Mouse (Mus musculus): ENCODE results near the gene Dgcr8. TPM values are rescaled to one million over a fixed set of nuclear protein-coding genes. Genes with fewer than 3 reads are reported as not detected.

Dgcr8 gene
- total RNA-seq, 2 experiments from 2014 or later = 12.1 to 13.0 TPM

- intact Hi-C loops (cut with DNase I) = loop anchor here (5.0 kb wide), 1 partner anchor 40 kb away; the partner anchor contains the start of gene Dgcr8
Observed at GRCm38 (mm10) chr16:18247521-18248399, 41.3 kb downstream of the Dgcr8 start.

GRCm38 (mm10) chr16:18241581-18241980 is 47.5 kb downstream of the Dgcr8 start:
- no peak overlapping the region for H3K4me3 ChIP-seq
- DNase-seq = no peak

More at GRCm38 (mm10) chr16:18247521-18248399, 41.3 kb downstream of the Dgcr8 start:
- no peak for TF ChIP-seq CTCF (IDR thresholded peaks at IDR 0.05)
- Histone ChIP-seq H3K4me3 (peak overlapping the region; percentile 93), H3K27ac (peak overlapping the region; percentile 97)
- DNase-seq = no peak

GRCm38 (mm10) chr16:18236676-18237501 is 52.2 kb downstream of the Dgcr8 start:
- DNase-seq = no peak
- intact Hi-C loops (cut with DNase I) = loop anchor here (10.0 kb wide), 1 partner anchor 322 kb away; the partner anchor contains the start of genes Ess2 and Gsc2
- no peak for TF ChIP-seq CTCF (IDR thresholded peaks at IDR 0.05)
- peak overlapping the region; percentile 94; the same call in 1 of the 2 replicates for H3K27ac ChIP-seq
- no peak overlapping the region for H3K4me3 ChIP-seq

More at GRCm38 (mm10) chr16:18241581-18241980, 47.5 kb downstream of the Dgcr8 start:
- intact Hi-C loops (cut with DNase I) = no loop called here
- H3K27ac ChIP-seq = no peak overlapping the region
- TF ChIP-seq CTCF (IDR thresholded peaks at IDR 0.05) = no peak

- TF ChIP-seq CTCF (IDR thresholded peaks at IDR 0.05) = no peak
- DNase-seq = peak; percentile 84
- intact Hi-C loops (cut with DNase I) = loop anchor here (10.0 kb wide), 1 partner anchor 321 kb away; the partner anchor contains the start of genes Ess2 and Gsc2
- peak overlapping the region; percentile 94 for H3K27ac ChIP-seq
- peak overlapping the region; percentile 95 for H3K4me3 ChIP-seq
Observed at GRCm38 (mm10) chr16:18235389-18236065, 53.5 kb downstream of the Dgcr8 start.

GRCm38 (mm10) chr16:18234671-18235388 is 54.2 kb downstream of the Dgcr8 start, which contains the start of gene Zdhhc8:
Gene Zdhhc8, minus strand, starts transcription at chr16:18235136.
- intact Hi-C loops (cut with DNase I) = loop anchor here (10.0 kb wide), 1 partner anchor 320 kb away; the partner anchor contains the start of genes Ess2 and Gsc2
- Histone ChIP-seq H3K4me3 (peak within 1 kb of the TSS; percentile 95), H3K27ac (peak within 1 kb of the TSS; percentile 94)
- TF ChIP-seq CTCF (IDR thresholded peaks at IDR 0.05) = no peak
- DNase-seq = peak; percentile 90

GRCm38 (mm10) chr16:18233919-18234670 is 55.0 kb downstream of the Dgcr8 start:
- H3K4me3 ChIP-seq = peak overlapping the region; percentile 95
- DNase-seq = no peak
- intact Hi-C loops (cut with DNase I) = loop anchor here (10.0 kb wide), 1 partner anchor 319 kb away; the partner anchor contains the start of genes Ess2 and Gsc2
- peak overlapping the region; percentile 94 for H3K27ac ChIP-seq
- no peak for TF ChIP-seq CTCF (IDR thresholded peaks at IDR 0.05)

- Histone ChIP-seq H3K4me3 (peak overlapping the region; percentile 95), H3K27ac (peak overlapping the region; percentile 94)
- no peak for TF ChIP-seq CTCF (IDR thresholded peaks at IDR 0.05)
- intact Hi-C loops (cut with DNase I) = loop anchor here (10.0 kb wide), 1 partner anchor 319 kb away; the partner anchor contains the start of genes Ess2 and Gsc2
- no peak for DNase-seq
Observed at GRCm38 (mm10) chr16:18233451-18233850, 55.6 kb downstream of the Dgcr8 start.

GRCm38 (mm10) chr16:18231451-18231850 is 57.6 kb downstream of the Dgcr8 start:
- no peak for TF ChIP-seq CTCF (IDR thresholded peaks at IDR 0.05)
- intact Hi-C loops (cut with DNase I) = loop anchor here (10.0 kb wide), 1 partner anchor 317 kb away; the partner anchor contains the start of genes Ess2 and Gsc2
- H3K4me3 ChIP-seq = no peak overlapping the region
- H3K27ac ChIP-seq = peak overlapping the region; percentile 85
- DNase-seq = no peak

- no peak for TF ChIP-seq CTCF (IDR thresholded peaks at IDR 0.05)
- H3K27ac ChIP-seq = peak overlapping the region; percentile 85
- intact Hi-C loops (cut with DNase I) = loop anchor here (10.0 kb wide), 1 partner anchor 316 kb away; the partner anchor contains the start of genes Ess2 and Gsc2
- no peak overlapping the region; the same call in 1 of the 2 replicates for H3K4me3 ChIP-seq
- no peak for DNase-seq
Observed at GRCm38 (mm10) chr16:18231047-18231446, 58.0 kb downstream of the Dgcr8 start.

GRCm38 (mm10) chr16:18230617-18231016 is 58.4 kb downstream of the Dgcr8 start:
- intact Hi-C loops (cut with DNase I) = loop anchor here (10.0 kb wide), 1 partner anchor 316 kb away; the partner anchor contains the start of genes Ess2 and Gsc2
- peak overlapping the region; percentile 85 for H3K27ac ChIP-seq

More at GRCm38 (mm10) chr16:18230617-18231016, 58.4 kb downstream of the Dgcr8 start:
- TF ChIP-seq CTCF (IDR thresholded peaks at IDR 0.05) = no peak
- peak overlapping the region; percentile 58 for H3K4me3 ChIP-seq
- DNase-seq = no peak

Measured in gastrocnemius, adult 2 months (tissue).